Comparison of ENCODE assay signal across 9 mouse cellular contexts in the genomic region with DNA sequence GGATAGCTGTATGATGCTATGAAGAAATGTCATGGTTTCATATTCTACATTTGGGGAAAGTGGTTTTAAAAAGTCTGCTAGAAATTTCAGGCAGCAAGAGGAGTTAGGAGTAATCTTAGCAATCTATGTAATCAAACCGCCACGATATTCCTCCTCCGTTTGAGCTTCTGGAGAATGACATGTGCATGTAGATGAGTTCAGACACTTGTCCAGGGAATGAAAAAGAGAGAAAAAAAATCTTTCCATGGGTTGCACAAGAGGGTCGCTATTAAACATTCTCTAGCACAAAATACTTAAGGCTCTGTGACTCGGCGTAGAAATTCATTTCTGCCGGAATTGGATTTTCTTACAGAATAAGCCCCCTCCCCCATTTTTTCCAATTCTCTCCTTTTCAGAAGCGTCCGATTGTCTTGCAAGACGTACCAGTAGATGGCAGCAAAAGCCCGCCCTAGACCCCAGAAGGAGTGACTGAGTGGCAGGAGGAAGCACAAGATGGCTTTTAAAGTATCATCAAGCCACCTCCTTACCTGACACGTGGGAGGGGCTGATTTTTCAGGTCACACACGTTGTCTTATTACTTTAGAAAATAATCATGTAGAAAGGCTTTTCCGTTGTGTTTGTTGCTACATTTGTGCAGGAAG.
DNase-seq lines count a peak whose midpoint lies in the region; ATAC-seq lines count a peak whose summit lies in the region.
"Had no signal": no experiment of that assay in that cellular context is flagged by ENCODE, and none has a peak within 500 bp of the region (broad histone marks: within the 10 kb centered on the region; RNA-seq: fewer than 3 reads in every experiment).

No protein-coding gene starts in this region.

- H3K27ac ChIP-seq in lung, embryonic 15.5 days: no peak overlapping the region
- H3K27ac ChIP-seq: heart, embryonic 15.5 days had no signal

- H3K27me3 ChIP-seq in lung, embryonic 15.5 days: no peaks in the 10 kb centered on the region
- H3K27me3 ChIP-seq: heart, embryonic 15.5 days had no signal

- no peak overlapping the region for H3K4me2 ChIP-seq in lung, embryonic 15.5 days
- H3K4me2 ChIP-seq: heart, embryonic 15.5 days had no signal

- peak; percentile 59; the same call in 1 of the 2 replicates for ATAC-seq in lung, embryonic 15.5 days (ENCODE audit: borderline replicate concordance, extremely low read depth, low FRiP score, low TSS enrichment)

- H3K4me1 ChIP-seq in lung, embryonic 15.5 days: no peaks in the 10 kb centered on the region
- H3K4me1 ChIP-seq: heart, embryonic 15.5 days had no signal

- DNase-seq in CD4-positive helper T cell, adult 2 months (ENCODE audit: low read depth, low spot score): peak; percentile 48
- peak; percentile 39 for DNase-seq in WW6 (ENCODE audit: low read depth, low spot score)
- peak; percentile 73 to 84 for DNase-seq in cerebellum, postnatal 25 days
- peak; percentile 82 to 85 for DNase-seq in frontal cortex, postnatal 36 days (ENCODE audit: low spot score in 2 of 2)
- peak; percentile 2 for DNase-seq in large intestine, adult 2 months (ENCODE audit: low read depth, low spot score)
- peak; percentile 61 for DNase-seq in ovary, postnatal 14 days (ENCODE audit: low spot score)
- peak; percentile 53 for DNase-seq in thymus, postnatal 14 days

- H3K9me3 ChIP-seq in lung, embryonic 15.5 days: no peaks in the 10 kb centered on the region
- H3K9me3 ChIP-seq: heart, embryonic 15.5 days had no signal

- no peaks in the 10 kb centered on the region for H3K36me3 ChIP-seq in lung, embryonic 15.5 days
- H3K36me3 ChIP-seq: heart, embryonic 15.5 days had no signal

- 27% methylated on average over 14 of the region's 14 CpGs for WGBS in large intestine, adult 2 months
- WGBS in lung, embryonic 15.5 days: 16% methylated on average over 14 of the region's 14 CpGs

- H3K9ac ChIP-seq in lung, embryonic 15.5 days: no peak overlapping the region
- H3K9ac ChIP-seq: heart, embryonic 15.5 days had no signal

- no peak overlapping the region for H3K4me3 ChIP-seq in lung, embryonic 15.5 days
- H3K4me3 ChIP-seq: heart, embryonic 15.5 days had no signal

Comparison
In these comparisons a context has a peak if more than half of its experiments do, and no peak if none do; other contexts are left out.
1. DNase-seq: peak in every context shown above with its lines; median percentile 84 in frontal cortex, postnatal 36 days; 78 in cerebellum, postnatal 25 days; 61 in ovary, postnatal 14 days; 53 in thymus, postnatal 14 days; 48 in CD4-positive helper T cell, adult 2 months; 39 in WW6; 2 in large intestine, adult 2 months.